Mouse (Mus musculus) layer of hippocampus, adult 2 months (tissue): ENCODE measurements at regions not wholly inside any gene's neighbourhood (a gene's known extent, or its start where the extent isn't known, plus 50 kb on each side); places are given as distances from the start of the nearest gene placed in this dataset.

Experiments
- DNase-seq, 2 experiments: peaks; one replicate each; pipeline ENCODE4 v3.0.0; 2022; ENCODE audit warnings: low spot score in 2 of 2
- H3K27ac ChIP-seq: fragments of 200-600 bp; 2 replicates; pipeline ENCODE4 v1.8.1; 2022
- H3K4me3 ChIP-seq: fragments of 200-600 bp; 2 replicates; pipeline ENCODE4 v1.8.1; 2022; ENCODE audit warnings: mild to moderate bottlenecking
- CTCF ChIP-seq: fragments of 200-600 bp; conservative IDR thresholded peaks from 2 replicates; pipeline ENCODE4 v1.8.1; 2022; ENCODE audit warnings: antibody characterized with exemption, mild to moderate bottlenecking, moderate library complexity

DNA sequence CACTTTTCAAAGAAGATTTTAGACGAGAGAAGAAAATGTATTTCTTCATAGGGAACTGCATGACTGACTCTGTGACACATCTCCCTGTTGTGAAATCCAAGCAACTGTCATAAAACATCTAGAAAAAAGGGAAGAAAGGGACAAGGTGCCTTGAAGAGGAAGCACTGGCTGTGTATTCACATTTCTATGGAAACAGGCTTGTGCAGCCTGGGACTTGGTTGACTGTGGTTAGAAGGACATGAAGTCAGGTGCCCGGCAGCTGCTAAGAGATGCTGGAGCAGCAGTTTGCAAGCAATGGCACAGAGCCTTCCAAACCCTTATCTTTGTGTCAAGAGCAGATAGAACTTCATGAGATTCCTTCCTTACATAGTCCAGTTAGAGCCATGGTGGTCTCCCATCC, 263.5 kb downstream of the Gm826 start:
- Histone ChIP-seq H3K4me3 (no peak overlapping the region), H3K27ac (no peak overlapping the region)
- no peak for TF ChIP-seq CTCF
- no peak for DNase-seq

DNA sequence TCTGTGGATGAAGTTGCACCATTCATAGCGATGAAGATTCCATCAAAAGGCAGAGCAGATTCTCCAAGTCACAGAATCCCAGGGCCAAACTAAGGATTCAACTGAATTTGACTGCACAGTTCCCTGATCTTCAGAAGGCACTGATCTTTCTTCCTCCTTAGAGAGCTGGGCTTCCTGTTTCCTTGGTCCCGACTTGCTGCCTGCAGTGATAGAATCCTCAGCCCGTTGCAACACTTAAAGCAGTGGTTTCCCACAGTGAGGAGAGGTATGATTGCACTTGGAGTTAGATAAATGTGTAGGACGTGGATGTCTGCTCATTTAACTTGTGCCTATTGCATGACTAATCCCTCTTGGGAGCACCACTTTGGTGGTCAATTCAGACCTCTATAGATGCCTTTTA, 265.2 kb downstream of the Gm826 start:
- H3K27ac ChIP-seq = no peak overlapping the region
- H3K4me3 ChIP-seq = no peak overlapping the region
- TF ChIP-seq CTCF = no peak
- DNase-seq = no peak

DNA sequence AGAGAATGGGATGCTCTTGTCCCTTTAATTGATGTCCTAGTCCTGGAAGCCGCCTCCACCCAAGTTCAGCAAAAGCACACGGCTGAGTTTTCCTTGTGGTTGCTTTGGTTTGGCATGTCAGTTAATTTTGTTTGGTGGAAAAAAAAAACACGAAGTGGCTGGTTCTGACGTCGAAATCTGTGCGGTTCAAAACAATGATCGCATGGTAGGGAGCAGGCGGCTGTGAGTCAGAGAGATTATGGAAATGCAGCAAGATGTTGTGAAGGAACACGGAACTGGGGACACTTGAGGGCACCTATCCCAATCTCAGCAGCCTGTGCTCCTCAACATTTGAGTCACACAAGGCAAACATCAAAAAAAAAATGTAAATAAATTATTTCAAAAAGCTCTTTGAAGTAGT, 266.1 kb downstream of the Gm826 start:
- H3K27ac ChIP-seq = no peak overlapping the region
- DNase-seq = no peak
- H3K4me3 ChIP-seq = no peak overlapping the region
- no peak for TF ChIP-seq CTCF

- no peak for TF ChIP-seq CTCF
Measured at GRCm38 (mm10) chr2:160066491-160067303, 267.3 kb downstream of the Gm826 start.

DNA sequence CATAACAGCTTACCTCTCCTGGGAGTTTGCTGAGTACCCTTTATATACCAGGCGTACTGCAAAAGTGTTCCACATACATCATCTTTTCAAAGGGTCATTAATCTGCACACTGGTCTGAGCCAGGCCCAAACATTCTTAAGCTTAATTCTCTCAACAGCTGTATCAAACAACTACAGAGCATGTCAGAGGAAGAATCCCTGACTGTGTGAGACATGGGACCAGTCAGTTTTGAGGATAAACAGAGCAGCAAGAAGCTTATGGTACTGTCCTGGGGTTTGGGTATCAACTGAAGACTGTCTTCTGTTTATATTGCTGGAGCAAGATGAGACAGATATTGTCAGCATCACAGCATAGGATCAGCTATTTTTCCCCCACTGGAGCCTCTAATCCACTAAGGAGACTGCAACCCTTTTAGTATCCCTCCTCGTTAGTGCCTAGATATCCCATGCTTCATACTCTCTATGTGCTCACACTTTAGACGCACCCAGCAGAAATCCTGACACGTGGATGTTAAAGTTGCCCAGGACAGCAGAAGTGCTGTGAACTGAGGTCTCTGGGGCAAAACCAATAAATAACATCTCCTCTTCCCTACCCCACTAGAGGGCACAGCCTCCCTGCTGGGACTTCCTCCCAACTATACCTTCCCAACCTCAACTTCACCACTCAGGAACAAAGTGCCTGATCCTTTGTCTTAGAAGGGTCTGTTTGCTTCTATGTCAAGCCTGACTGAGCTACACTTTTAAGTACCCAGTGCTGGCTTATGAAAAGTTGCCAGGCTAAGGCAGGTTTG, 271.6 kb downstream of the Gm826 start:
- Histone ChIP-seq H3K4me3 (no peak overlapping the region), H3K27ac (no peak overlapping the region)
- peak; percentile 64 for TF ChIP-seq CTCF
- DNase-seq = no peak

More at GRCm38 (mm10) chr2:160066491-160067303, 267.3 kb downstream of the Gm826 start:
- Histone ChIP-seq H3K27ac (peak overlapping the region; percentile 40; the same call in 1 of the 2 replicates), H3K4me3 (no peak overlapping the region)
- peak; percentile 21 to 23 for DNase-seq

GRCm38 (mm10) chr2:160060091-160060490, 273.9 kb downstream of the Gm826 start:
- Histone ChIP-seq H3K27ac (no peak overlapping the region), H3K4me3 (no peak overlapping the region)
- TF ChIP-seq CTCF = no peak
- no peak for DNase-seq

GRCm38 (mm10) chr2:160057211-160057610, 276.8 kb downstream of the Gm826 start:
- no peak overlapping the region for H3K27ac ChIP-seq
- no peak overlapping the region for H3K4me3 ChIP-seq
- no peak for DNase-seq
- TF ChIP-seq CTCF = no peak

GRCm38 (mm10) chr2:160054411-160054810, 279.6 kb downstream of the Gm826 start:
- TF ChIP-seq CTCF = no peak
- Histone ChIP-seq H3K4me3 (no peak overlapping the region), H3K27ac (no peak overlapping the region)
- DNase-seq = no peak

DNA sequence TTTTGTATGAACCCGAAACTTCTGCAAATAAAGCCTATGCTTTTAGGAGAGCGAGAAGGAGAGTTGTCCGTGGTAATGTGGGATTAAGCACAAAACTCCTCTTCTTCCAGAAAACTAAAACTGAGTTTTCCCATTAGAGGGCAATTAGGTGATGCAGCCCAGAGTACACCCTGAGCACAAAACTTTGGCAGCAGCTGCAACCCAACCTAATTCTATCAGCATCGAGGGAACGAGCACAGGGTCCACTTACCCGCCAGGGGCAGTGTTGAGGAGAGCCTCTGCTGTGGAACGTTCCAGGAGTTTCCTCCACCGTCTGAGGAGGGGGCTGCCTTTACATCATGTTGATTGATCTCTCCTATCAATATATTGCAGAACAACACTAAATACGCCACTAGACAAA, 285.7 kb downstream of the Gm826 start:
- Histone ChIP-seq H3K4me3 (no peak overlapping the region), H3K27ac (no peak overlapping the region)
- no peak; the same call in 1 of the 2 replicates for TF ChIP-seq CTCF

GRCm38 (mm10) chr2:160046881-160047543, 286.9 kb downstream of the Gm826 start:
- no peak for DNase-seq
- Histone ChIP-seq H3K27ac (no peak overlapping the region), H3K4me3 (no peak overlapping the region)

More for the DNA sequence above, 285.7 kb downstream of the Gm826 start:
- DNase-seq = no peak

DNA sequence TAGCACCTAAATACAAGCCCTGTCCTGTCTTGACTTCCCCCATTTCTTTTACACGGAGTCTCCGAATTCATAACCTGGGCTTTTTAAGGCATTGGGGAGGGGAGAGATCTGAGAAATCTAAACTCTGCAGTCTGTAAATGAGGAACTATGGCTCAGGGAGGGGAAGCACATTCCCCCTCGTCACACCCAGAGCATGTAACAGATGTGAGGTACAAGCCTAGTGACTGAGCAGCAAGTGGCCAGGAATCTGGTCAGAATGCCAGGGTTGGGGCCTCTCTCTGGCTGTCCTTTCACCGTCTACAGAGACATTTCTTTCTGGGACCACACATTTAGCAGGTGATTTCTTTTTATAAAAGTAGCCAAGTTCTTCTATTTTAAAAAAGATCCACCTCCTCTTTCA, 289.4 kb downstream of the Gm826 start:
- no peak for TF ChIP-seq CTCF
- Histone ChIP-seq H3K27ac (no peak overlapping the region), H3K4me3 (no peak overlapping the region)
- DNase-seq = no peak

More at GRCm38 (mm10) chr2:160046881-160047543, 286.9 kb downstream of the Gm826 start:
- TF ChIP-seq CTCF = no peak

DNA sequence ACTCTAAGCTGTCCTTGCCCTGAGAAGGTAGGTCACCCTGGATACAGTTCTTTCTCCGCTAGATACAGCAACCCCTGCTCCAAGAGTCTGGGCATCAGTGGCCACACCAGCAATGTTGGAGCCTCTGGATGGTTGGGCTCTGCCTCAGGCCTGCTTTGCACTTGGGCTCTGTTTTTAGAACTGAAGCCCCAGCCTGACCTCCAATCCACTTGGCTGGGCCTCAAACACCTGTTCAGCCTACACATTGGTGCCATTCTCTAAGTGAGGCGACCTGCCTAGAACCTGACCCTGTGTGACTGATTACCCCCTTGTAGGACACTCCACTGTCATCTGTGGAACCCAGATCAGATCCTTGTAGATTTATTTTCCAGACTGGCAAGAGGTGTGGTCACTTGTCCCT, 289.8 kb downstream of the Gm826 start:
- no peak for TF ChIP-seq CTCF
- Histone ChIP-seq H3K4me3 (no peak overlapping the region), H3K27ac (no peak overlapping the region)
- DNase-seq = no peak

GRCm38 (mm10) chr2:160029432-160029831, 304.5 kb downstream of the Gm826 start:
- TF ChIP-seq CTCF = no peak
- H3K4me3 ChIP-seq = no peak overlapping the region
- H3K27ac ChIP-seq = no peak overlapping the region

More at GRCm38 (mm10) chr2:160029432-160029831, 304.5 kb downstream of the Gm826 start:
- DNase-seq = no peak
